Mouse (Mus musculus) inflammation-experienced regulatory T-cells, adult 6 months (primary cell): Measurements from ENCODE around the gene Cebpe. TPM values are rescaled to one million over a fixed set of nuclear protein-coding genes. Genes with fewer than 3 reads are reported as not detected.
A peak's percentile ranks its signal among the peaks of the same experiment; 100 is the strongest.

Experiments
- ATAC-seq: one replicate; pipeline ENCODE4 v1.8.0; 2017
- polyA plus RNA-seq, 3 experiments: library from polyadenylated mRNA; unstranded; fragments of 100-300 nt; shearing (Covaris generic); gene quantifications; one replicate each; pipeline ENCODE4 v1.2.1; 2017

Gene Cebpe
- polyA plus RNA-seq, 3 experiments from 2014 or later = not detected

- no peak for ATAC-seq
Observed at GRCm38 (mm10) chr14:54720654-54721350, 8.8 kb upstream of the Cebpe start.

DNA sequence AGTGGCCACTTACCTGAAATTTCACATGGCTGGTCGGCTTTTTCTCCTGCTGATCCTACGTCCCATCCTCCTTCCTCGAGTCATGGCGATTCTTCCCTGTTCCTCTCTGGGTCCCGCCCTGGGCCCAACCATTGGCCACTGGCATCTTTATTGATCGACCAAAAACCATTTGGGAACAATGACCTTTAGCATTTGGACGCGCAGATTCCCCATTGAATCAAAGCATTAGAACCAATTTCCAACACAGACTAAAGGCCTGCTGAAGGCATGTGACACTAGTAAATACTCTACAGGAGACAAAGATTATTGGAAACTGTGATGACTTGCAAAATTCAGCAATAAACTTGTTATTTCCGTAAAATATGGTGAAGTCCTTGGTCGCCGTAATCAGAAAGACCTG is 8.1 kb upstream of the Cebpe start:
- ATAC-seq = no peak

GRCm38 (mm10) chr14:54715402-54715801 is 3.4 kb upstream of the Cebpe start:
- ATAC-seq = no peak

GRCm38 (mm10) chr14:54714617-54715081 is 2.7 kb upstream of the Cebpe start:
- peak; percentile 59 for ATAC-seq

- ATAC-seq = peak; percentile 84
Observed at GRCm38 (mm10) chr14:54714121-54714520, 2.1 kb upstream of the Cebpe start.

DNA sequence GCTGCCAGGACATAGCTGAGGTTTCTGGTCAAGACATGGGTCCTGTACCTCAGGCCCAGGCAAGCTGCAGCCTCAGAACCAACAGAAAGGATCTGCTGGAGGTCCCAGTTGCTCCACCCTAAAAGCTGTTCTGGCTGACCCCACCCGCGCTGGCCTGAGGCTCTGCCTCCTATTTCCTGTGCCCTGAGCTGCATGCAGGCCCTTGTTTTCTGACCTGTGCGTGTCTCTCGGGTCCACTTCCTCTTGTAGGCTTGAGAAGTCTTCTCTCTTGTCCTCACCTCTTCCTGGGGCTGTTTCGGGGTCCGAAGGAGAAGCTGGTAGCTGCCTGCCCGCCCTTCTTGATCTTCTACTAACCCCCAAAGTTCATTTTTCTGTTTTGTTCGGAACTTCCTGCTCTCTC is 887 bp upstream of the Cebpe start:
- ATAC-seq = no peak

- ATAC-seq = no peak
Observed at GRCm38 (mm10) chr14:54709054-54709453, 2.9 kb downstream of the Cebpe start.

DNA sequence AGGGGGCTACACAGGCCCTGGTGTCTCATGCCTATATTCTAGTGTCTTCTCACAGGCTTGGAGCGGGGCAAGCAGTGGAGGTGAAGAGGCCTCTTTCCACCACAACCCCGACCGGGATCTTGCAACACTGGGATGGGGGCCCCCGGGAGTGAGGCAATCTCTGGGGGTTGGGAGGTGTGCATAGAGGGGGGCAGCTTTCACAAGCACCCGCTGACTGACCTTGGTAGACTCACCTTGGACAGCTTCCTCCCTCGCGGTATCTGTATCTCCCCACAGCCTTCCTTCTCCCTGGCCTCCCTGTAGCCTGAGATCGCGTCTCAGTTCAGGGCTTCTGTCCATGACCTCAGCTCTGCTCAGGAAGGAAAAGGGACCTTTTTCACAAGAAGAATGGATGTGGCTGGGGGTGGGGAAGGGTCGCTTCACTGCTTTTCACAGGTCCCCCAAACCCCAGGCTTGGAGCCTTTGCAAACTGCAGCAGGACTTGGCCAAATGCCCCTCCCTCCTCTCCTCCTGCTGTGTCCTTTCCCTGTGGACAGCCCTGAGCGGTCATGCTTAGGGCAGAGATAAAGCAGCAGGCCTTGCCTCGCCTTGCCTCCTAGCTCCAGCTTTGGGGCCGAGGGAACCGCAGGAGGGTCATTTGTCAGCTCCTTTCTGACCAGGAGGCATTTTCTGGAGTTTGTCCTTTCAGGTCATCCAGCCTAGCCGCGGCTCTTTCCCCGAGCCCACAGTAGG is 5.2 kb downstream of the Cebpe start:
- no peak for ATAC-seq

DNA sequence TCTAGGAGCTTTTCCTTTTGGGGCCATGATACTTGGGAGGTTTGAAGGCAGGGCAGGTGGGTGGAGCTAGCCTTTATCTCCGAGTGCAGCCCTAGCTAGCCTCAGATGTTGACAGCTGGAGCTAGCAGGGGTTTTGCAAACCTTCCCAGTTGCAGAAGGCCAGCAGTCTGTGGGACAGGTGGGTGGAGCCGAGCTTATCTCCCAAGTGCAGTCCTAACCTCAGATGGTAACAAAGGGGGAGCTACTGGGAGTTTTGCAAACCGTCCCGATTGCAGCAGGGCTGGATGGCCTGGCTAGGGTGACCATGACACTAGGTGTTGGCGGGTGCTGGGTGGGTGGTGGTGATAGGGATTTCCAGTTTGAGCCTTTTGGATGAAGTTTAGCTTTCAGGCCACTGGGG is 6.1 kb downstream of the Cebpe start:
- ATAC-seq = no peak

DNA sequence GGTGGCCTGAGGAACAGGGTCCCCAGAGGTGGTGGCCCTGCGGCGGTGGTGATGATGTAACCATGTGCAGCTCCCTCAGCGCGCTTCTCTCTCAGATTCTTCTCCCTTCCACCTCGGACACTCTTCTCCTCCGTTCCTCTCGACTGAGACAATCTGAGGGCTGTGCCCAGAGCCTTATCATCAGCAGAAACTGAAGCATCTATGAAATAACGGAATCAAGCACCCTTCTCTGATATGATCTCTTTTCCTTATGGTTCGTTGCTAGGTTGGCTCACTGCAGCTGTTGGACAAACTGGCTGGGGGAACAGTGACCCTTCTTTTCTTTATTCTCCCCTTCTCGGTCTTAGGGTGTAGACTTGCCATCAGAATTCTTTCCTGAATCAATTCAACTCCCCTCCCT is 8.8 kb downstream of the Cebpe start:
- ATAC-seq = no peak

DNA sequence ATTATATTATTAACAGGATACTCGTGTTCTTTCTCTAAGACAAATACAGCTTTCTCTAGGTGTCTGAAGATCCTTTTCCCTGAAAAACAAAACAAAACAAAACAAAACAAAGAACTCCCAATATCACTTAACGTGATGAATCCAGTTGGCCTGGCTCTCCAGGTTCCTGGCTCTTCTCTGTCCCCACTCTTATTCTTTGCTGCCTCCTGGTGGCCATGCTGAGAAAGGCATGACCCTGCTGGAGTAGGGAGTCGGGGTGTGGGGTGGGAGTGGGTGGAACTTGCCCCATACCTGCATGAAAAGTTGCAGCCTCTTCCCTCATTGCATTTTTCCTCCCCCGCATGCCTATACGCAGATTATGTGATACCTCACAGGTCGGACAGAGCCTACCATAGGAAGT is 10.7 kb downstream of the Cebpe start:
- peak; percentile 58 for ATAC-seq

DNA sequence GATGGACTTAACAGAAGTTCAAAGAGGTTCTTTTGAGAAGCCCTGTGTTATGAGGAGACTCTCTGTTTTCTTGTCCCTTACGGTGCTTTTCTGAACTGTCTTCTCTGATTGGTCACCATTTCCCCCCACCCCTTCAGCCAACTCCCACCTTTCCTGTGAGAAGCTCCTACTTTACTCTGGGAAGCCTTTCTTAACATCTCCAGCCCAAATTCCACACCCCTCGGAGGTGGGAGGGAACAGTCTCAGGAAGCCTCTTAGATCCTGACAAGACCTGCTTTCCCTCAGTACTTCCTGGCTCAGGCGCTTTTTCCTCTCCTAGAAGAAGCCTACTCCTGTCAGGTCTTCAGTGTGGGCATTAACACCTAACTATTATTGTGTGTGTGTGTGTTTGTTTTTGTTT is 12.4 kb downstream of the Cebpe start:
- ATAC-seq = no peak

DNA sequence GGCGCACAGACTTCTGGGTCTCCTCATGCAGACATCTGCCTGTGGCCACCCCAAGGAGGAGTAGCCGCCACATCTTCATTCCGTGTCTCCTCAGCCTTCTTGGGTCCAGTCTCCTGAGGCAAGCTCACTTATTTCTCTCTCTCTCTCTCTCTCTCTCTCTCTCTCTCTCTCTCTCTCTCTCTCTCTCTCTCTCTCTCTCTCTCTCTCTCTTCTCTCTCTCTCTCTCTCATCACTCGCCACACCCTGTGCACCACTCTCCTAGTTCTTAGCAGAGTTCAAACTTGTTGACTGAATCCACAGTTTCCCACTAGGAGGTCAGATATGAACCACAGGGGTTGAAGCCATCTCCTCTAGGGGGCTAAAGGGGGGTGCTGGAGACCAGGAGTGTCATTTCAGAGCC is 13.2 kb downstream of the Cebpe start, which contains the start of gene Gm29776:
Gene Gm29776, minus strand, starts transcription at position 101 of the 400 bp plus-strand sequence.
- ATAC-seq = no peak

- no peak for ATAC-seq
Observed at GRCm38 (mm10) chr14:54696752-54697151, 15.2 kb downstream of the Cebpe start.

DNA sequence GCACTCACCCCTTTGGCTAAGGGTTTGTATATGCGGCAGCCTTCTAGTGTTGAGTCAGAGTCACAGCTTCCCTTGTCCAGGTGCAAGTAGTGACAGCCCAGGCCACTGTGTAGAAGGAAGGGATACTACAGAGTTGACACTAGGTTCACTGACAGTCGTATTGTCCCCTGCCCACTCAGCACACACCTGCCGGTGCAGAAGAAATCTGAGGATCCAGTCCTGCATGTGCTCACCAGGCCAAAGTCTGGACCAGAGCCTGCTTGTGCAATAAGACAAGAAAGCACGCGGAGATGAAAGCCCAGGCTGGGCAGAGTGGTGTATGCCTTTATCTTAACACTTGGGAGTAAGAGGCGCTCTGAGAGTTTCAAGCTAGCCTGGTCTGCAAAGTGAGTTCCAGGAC is 16.9 kb downstream of the Cebpe start:
- ATAC-seq = no peak

DNA sequence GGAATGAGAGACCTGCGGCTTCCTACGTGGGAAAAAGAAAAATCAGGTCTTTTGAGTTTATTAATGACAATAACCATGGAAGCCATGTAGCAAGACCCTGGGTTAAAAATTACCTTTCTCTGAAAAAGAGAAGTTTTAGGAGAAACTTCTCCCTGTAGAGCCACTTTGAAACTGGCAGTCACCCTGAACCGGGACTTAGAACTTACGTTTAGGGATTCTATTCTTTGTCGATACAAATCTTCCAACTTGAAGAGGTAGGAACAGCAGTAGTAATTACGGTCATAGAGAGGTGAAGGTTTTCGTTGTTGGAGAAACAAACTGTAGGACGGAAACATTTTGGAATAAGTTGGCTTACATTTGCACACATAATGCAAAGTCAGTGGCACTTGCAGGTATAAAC is 24.7 kb downstream of the Cebpe start:
- no peak for ATAC-seq

DNA sequence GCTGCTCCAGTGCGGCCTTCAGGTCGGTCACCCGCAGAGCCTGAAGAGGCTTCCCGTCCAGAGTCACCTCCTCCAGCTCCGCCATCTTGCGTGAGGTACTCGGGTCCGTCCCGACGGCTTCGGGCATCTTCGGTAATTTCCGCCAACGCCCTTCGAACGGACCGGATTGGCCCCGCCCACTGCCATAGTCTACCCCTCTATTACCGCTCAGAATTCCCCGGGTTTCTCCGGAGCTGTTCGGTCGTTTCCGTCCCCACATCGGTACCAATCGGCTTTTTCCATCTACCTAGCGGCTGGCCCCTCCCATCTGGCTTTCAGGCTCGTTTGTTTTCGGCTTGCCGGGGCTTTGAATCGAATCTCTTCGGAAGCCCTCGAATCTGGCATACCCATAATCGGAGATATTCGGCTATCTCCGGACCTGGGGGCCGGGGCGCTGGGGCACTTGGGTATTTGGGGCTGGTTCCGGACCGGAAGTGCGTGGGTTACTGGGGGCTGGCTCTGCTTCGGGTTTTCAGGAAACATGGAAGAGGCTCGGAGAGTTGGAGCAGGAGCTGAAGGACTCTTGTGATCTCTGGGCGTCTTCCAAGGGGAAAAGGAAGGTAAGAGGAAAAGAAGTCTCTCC is 25.3 kb downstream of the Cebpe start, which contains the start of gene Acin1:
Gene Acin1, minus strand, starts transcription at position 410 of the 622 bp plus-strand sequence.
- peak; percentile 93 for ATAC-seq

GRCm38 (mm10) chr14:54686063-54686521 is 25.9 kb downstream of the Cebpe start, which contains the start of gene 1700123O20Rik:
TSS of gene 1700123O20Rik (plus strand) at chr14:54686216.
- ATAC-seq = peak; percentile 39

GRCm38 (mm10) chr14:54685471-54685870 is 26.5 kb downstream of the Cebpe start:
- no peak for ATAC-seq

DNA sequence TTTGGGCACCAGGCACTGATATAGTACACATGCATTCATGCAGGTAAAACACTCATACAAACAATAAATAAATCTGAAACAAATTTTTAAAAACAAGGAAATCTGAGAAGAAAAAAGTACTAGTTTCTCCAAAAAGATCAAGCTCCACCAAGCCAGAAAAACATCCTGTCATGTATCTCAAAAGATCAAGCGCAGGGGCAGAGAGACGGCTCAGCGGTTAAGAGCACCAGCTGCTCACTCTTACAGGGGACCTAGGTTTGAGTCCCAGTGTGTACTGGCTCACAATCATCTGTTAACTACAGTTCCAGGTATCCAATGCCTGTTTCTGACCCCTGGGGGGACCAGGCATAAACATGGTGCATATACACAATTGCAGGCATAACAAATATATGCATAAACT is 29.6 kb downstream of the Cebpe start:
- no peak for ATAC-seq

- no peak for ATAC-seq
Observed at GRCm38 (mm10) chr14:54678657-54679304, 33.2 kb downstream of the Cebpe start.

- ATAC-seq = no peak
Observed at GRCm38 (mm10) chr14:54676290-54676689, 35.7 kb downstream of the Cebpe start.

- no peak for ATAC-seq
Observed at GRCm38 (mm10) chr14:54674317-54674716, 37.7 kb downstream of the Cebpe start.
